Mouse (Mus musculus) liver, adult 2 months (tissue): ENCODE data around the gene Prss43. TPM values are rescaled to one million over a fixed set of nuclear protein-coding genes. Genes with fewer than 3 reads are reported as not detected.

Source experiments
- DNase-seq: peaks from one replicate; pipeline ENCODE4 v3.0.0-alpha.2; 2011; ENCODE audit warnings: low read depth, low spot score; ENCODE audit errors: extremely low read depth
- H3K27ac ChIP-seq: fragments of 200-500 bp; replicated peaks from 2 replicates; pipeline ENCODE4 v1.5.1; 2012; ENCODE audit warnings: low read depth, mild to moderate bottlenecking, control low read depth, inconsistent platforms, low read length; ENCODE audit not compliant: insufficient read depth
- H3K27me3 ChIP-seq: fragments of 200-500 bp; 2 replicates; pipeline ENCODE4 v1.6.1; 2012; ENCODE audit warnings: mild to moderate bottlenecking, moderate library complexity, low read length, inconsistent platforms; ENCODE audit not compliant: control insufficient read depth, insufficient read depth
- H3K36me3 ChIP-seq: fragments of 200-500 bp; 2 replicates; pipeline ENCODE4 v1.6.1; 2012; ENCODE audit warnings: low read length, inconsistent platforms; ENCODE audit not compliant: control insufficient read depth, insufficient read depth
- H3K4me1 ChIP-seq: fragments of 200-500 bp; 2 replicates; pipeline ENCODE4 v1.6.1; 2011; ENCODE audit warnings: low read length; ENCODE audit not compliant: control insufficient read depth, insufficient read depth
- H3K4me3 ChIP-seq: fragments of 200-500 bp; 2 replicates; pipeline ENCODE4 v1.5.1; 2011; ENCODE audit warnings: low read depth, mild to moderate bottlenecking, control low read depth, low read length, moderate library complexity; ENCODE audit not compliant: insufficient read depth
- H3K79me2 ChIP-seq: fragments of 200-500 bp; 2 replicates; pipeline ENCODE4 v1.6.1; 2012; ENCODE audit warnings: inconsistent platforms, mild to moderate bottlenecking, low read length, moderate library complexity; ENCODE audit not compliant: control insufficient read depth, insufficient read depth
- H3K9ac ChIP-seq: fragments of 200-500 bp; 2 replicates; pipeline ENCODE4 v1.6.1; 2012; ENCODE audit warnings: low read depth, mild to moderate bottlenecking, control low read depth, inconsistent platforms, low read length
- CTCF ChIP-seq: fragments of 200-500 bp; IDR thresholded peaks from 2 replicates; pipeline ENCODE4 v1.5.1; 2011; ENCODE audit warnings: low read depth, low read length, control low read depth
- POLR2A ChIP-seq: fragments of 200-500 bp; IDR thresholded peaks from 2 replicates; pipeline ENCODE4 v1.6.1; 2011; ENCODE audit warnings: low read length, control low read depth; ENCODE audit not compliant: insufficient read depth; ENCODE audit errors: extremely low read depth
- WGBS: fragments of 180-500 bp; shearing (Covaris S2); methylation state at CpG from one replicate; pipeline ENCODE4 v1.1.7; 2018; 5-methylcytosine and 5-hydroxymethylcytosine counted together
- polyA plus RNA-seq: library from polyadenylated mRNA; depleted of rRNA; stranded (reverse); fragments of >200 nt; gene quantifications from 2 replicates; pipeline ENCODE4 v1.2.3, GENCODE M21; 2012; rRNA removed
- total RNA-seq: library from RNA; depleted of rRNA; stranded (reverse); fragments of >200 nt; gene quantifications from 2 replicates; pipeline ENCODE4 v1.2.3, GENCODE M21; 2014; rRNA removed

The Prss43 gene
- total and polyA plus RNA-seq, 2 experiments = not detected

GRCm38 (mm10) chr9:110879998-110880561, 53.6 kb downstream of the Prss43 start, which contains the start of gene Tmie:
Gene Tmie, minus strand, starts transcription at chr9:110880113.
- H3K36me3 ChIP-seq = peaks cover 2% of the 10 kb centered on the region; the same call in 1 of the 2 replicates
- peaks cover 13% of the 10 kb centered on the region; the same call in 1 of the 2 replicates for H3K79me2 ChIP-seq
- WGBS = under 1% methylated on average over 57 of the region's 57 CpGs
- peak within 1 kb of the TSS; percentile 65 for H3K4me3 ChIP-seq
- peaks cover 26% of the 10 kb centered on the region for H3K4me1 ChIP-seq
- H3K9ac ChIP-seq = peak within 1 kb of the TSS; percentile 91
- peak within 1 kb of the TSS; percentile 95 for H3K27ac ChIP-seq
- H3K27me3 ChIP-seq = no peaks in the 10 kb centered on the region
- peak; percentile 83 for DNase-seq
- no peak for TF ChIP-seq CTCF
- peak; percentile 92 for TF ChIP-seq POLR2A

- peak overlapping the region; percentile 66 for H3K9ac ChIP-seq
- H3K4me1 ChIP-seq = peaks cover 26% of the 10 kb centered on the region
- H3K79me2 ChIP-seq = peaks cover 13% of the 10 kb centered on the region; the same call in 1 of the 2 replicates
- H3K4me3 ChIP-seq = peak overlapping the region; percentile 65
- 8% methylated on average over 4 of the region's 4 CpGs for WGBS
- peaks cover 2% of the 10 kb centered on the region; the same call in 1 of the 2 replicates for H3K36me3 ChIP-seq
- peak; percentile 89 for DNase-seq
- H3K27me3 ChIP-seq = no peaks in the 10 kb centered on the region
- peak overlapping the region; percentile 70 for H3K27ac ChIP-seq
- TF ChIP-seq POLR2A (no peak), CTCF (no peak)
Observed at GRCm38 (mm10) chr9:110880772-110881171, 54.3 kb downstream of the Prss43 start.

Other genes with a start within 250 kb of the Prss43 start
- 0.65 and 1.6 TPM in 2 replicates for gene Nradd, start 202.2 kb upstream of the Prss43 start, total RNA-seq
- gene Nradd, start 202.2 kb upstream of the Prss43 start, polyA plus RNA-seq = 0.92 and 1.4 TPM in 2 replicates
- 2.1 and 4.6 TPM in 2 replicates for gene Nbeal2, start 172.5 kb upstream of the Prss43 start, total RNA-seq
- 11.6 and 12.7 TPM in 2 replicates for gene Nbeal2, start 172.5 kb upstream of the Prss43 start, polyA plus RNA-seq
- 28.7 and 29.9 TPM in 2 replicates for gene Ccdc12, start 170.2 kb upstream of the Prss43 start, total RNA-seq
- 48.7 and 51.4 TPM in 2 replicates for gene Ccdc12, start 170.2 kb upstream of the Prss43 start, polyA plus RNA-seq
- 0.55 and 0.94 TPM in 2 replicates for gene Myl3, start 84.8 kb upstream of the Prss43 start, total RNA-seq
- gene Myl3, start 84.8 kb upstream of the Prss43 start, polyA plus RNA-seq = 0.25 TPM in 1 of 2 replicates, not detected in the other
- 7.4 and 11.0 TPM in 2 replicates for gene Pth1r, start 79.5 kb upstream of the Prss43 start, total RNA-seq
- gene Pth1r, start 79.5 kb upstream of the Prss43 start, polyA plus RNA-seq = 24.4 and 28.1 TPM in 2 replicates
- gene Prss42, start 28.5 kb upstream of the Prss43 start, total RNA-seq = not detected in 2 replicates
- gene Prss42, start 28.5 kb upstream of the Prss43 start, polyA plus RNA-seq = not detected in 2 replicates
- not detected in 2 replicates for gene Prss44, start 12.7 kb upstream of the Prss43 start, total RNA-seq
- not detected in 2 replicates for gene Prss44, start 12.7 kb upstream of the Prss43 start, polyA plus RNA-seq
- gene Prss45, start 7.9 kb downstream of the Prss43 start, total RNA-seq = not detected in 2 replicates
- not detected in 2 replicates for gene Prss45, start 7.9 kb downstream of the Prss43 start, polyA plus RNA-seq
- not detected in 2 replicates for gene Prss46, start 17.8 kb downstream of the Prss43 start, total RNA-seq
- gene Prss46, start 17.8 kb downstream of the Prss43 start, polyA plus RNA-seq = not detected in 2 replicates
- gene Prss50, start 31.3 kb downstream of the Prss43 start, total RNA-seq = not detected in 2 replicates
- not detected in 2 replicates for gene Prss50, start 31.3 kb downstream of the Prss43 start, polyA plus RNA-seq
- gene Als2cl, start 53.2 kb downstream of the Prss43 start, total RNA-seq = 8.0 and 16.8 TPM in 2 replicates
- 29.1 and 45.5 TPM in 2 replicates for gene Als2cl, start 53.2 kb downstream of the Prss43 start, polyA plus RNA-seq
- 4.4 and 5.5 TPM in 2 replicates for gene Tmie, start 53.4 kb downstream of the Prss43 start, total RNA-seq
- 13.1 and 20.8 TPM in 2 replicates for gene Tmie, start 53.4 kb downstream of the Prss43 start, polyA plus RNA-seq
- gene Fam240a, start 90.2 kb downstream of the Prss43 start, total RNA-seq = not detected in 2 replicates
- not detected in 2 replicates for gene Fam240a, start 90.2 kb downstream of the Prss43 start, polyA plus RNA-seq
- not detected in 2 replicates for gene Tdgf1, start 119.5 kb downstream of the Prss43 start, total RNA-seq
- gene Tdgf1, start 119.5 kb downstream of the Prss43 start, polyA plus RNA-seq = not detected in 2 replicates
- 0.46 TPM in 1 of 2 replicates, not detected in the other for gene Lrrc2, start 124.9 kb downstream of the Prss43 start, total RNA-seq
- not detected in 2 replicates for gene Lrrc2, start 124.9 kb downstream of the Prss43 start, polyA plus RNA-seq
- gene Rtp3, start 163.9 kb downstream of the Prss43 start, total RNA-seq = 14.5 and 19.8 TPM in 2 replicates
- 57.5 and 61.0 TPM in 2 replicates for gene Rtp3, start 163.9 kb downstream of the Prss43 start, polyA plus RNA-seq
- gene Ltf, start 192.6 kb downstream of the Prss43 start, total RNA-seq = 0.37 and 0.47 TPM in 2 replicates
- 0.12 and 0.51 TPM in 2 replicates for gene Ltf, start 192.6 kb downstream of the Prss43 start, polyA plus RNA-seq
- 2.4 and 3.2 TPM in 2 replicates for gene Ccrl2, start 230.8 kb downstream of the Prss43 start, total RNA-seq
- gene Ccrl2, start 230.8 kb downstream of the Prss43 start, polyA plus RNA-seq = 1.3 and 1.8 TPM in 2 replicates